Mouse (Mus musculus): Measurements from ENCODE around the gene Hspa8.
A peak's percentile ranks its signal among the peaks of the same experiment; 100 is the strongest.
"Not testable (repeated sequence)": the region's sequence is repeated elsewhere in the genome, so short reads cannot be mapped to it uniquely, and the experiment has no call there.

DNA sequence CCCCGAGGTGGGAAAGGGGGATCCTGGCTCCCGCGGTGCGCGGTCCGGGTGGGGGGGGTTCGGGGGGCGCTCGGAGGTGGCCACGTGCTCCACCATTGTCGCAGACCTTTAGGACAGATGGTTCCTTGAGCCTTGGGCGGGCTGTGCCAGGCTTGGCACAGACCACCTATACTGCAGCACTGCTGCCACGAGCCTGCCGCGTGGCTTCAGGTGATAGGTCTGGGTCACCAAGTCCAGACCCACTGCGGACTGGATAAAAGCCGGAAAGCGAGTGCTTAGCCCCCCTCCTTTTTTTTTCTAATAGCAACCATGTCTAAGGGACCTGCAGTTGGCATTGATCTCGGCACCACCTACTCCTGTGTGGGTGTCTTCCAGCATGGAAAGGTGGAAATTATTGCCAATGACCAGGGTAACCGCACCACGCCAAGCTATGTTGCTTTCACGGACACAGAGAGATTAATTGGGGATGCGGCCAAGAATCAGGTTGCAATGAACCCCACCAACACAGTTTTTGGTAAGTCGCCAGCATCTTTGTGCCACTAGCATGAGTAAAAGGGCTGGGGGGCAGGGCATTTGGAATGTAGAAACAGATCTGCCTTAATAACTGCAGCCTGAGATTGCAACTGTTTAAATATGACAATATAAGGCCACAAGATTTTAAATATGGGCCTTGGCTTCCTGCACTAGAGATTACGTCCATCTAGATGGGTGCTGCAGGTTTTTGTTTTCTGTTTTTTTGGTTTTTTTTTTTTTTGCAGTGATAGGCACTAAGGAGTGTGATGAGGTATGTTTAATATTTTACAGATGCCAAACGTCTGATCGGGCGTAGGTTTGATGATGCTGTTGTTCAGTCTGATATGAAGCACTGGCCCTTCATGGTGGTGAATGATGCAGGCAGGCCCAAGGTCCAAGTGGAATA, 1.1 kb downstream of the Hspa8 start:
- TF ChIP-seq POLR2A (IDR thresholded peaks at IDR 0.05; ENCODE audit: borderline replicate concordance, extremely low read depth, low read depth, low read length) = peak; percentile 58; the same call in 1 of the 2 replicates
- not testable (repeated sequence) for TF ChIP-seq CTCF (IDR thresholded peaks at IDR 0.05; ENCODE audit: insufficient read depth, low read length)

Data from lung, adult 2 months (tissue).